Mouse (Mus musculus) common myeloid progenitor, adult 5-6 weeks (primary cell): Measurements from ENCODE around the gene Stk17b. TPM values are rescaled to one million over a fixed set of nuclear protein-coding genes. Genes with fewer than 3 reads are reported as not detected.

Experiments
- ATAC-seq: replicated peaks from 2 replicates; pipeline ENCODE4 v1.8.0; 2016; ENCODE audit warnings: low read depth, mild to moderate bottlenecking, moderate TSS enrichment, inconsistent platforms; ENCODE audit not compliant: poor library complexity, severe bottlenecking
- total RNA-seq: library from RNA; stranded (forward); fragments of 200-1000, 187-1606 nt; gene quantifications from 2 replicates; pipeline ENCODE4 v1.2.3, GENCODE M21; 2017

Stk17b gene
- 49.9 and 61.7 TPM in 2 replicates for total RNA-seq

DNA sequence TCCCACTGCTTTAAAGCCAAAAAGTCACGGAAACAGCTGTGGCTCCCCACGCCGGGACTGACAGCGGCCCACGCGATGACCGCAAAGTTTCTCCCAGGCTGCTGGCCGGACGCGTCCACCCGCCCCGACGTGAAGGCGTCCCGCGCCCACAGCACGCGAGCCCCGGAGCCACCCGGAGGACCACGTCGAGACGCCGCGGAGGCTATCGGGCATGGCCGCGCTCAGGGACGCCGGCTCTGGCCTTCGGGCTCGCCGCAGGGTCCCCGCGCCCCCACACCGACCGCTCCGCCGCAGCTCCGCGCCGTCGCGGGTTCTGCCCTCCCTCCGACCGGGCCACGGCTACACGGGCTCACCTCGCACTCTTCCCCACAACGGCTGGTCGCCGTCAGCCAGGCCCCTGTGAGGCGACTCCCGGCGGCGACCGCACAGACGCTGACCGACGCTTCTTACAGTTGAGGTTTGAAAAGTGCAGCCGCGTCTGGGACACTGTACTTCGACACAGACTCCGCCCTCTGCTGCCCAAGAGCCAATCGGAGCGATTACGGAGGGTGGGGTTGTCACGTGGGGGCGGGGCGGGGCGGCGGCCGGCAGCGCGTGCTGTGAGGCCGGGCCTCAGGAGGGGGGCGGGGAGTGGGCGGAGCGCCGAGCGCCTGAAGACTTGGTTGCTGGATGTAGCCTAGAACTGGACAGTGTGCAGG lies at the start of gene Stk17b:
Gene Stk17b (minus strand): TSS at position 504 of the 698 bp plus-strand sequence.
- ATAC-seq = peak; percentile 93

DNA sequence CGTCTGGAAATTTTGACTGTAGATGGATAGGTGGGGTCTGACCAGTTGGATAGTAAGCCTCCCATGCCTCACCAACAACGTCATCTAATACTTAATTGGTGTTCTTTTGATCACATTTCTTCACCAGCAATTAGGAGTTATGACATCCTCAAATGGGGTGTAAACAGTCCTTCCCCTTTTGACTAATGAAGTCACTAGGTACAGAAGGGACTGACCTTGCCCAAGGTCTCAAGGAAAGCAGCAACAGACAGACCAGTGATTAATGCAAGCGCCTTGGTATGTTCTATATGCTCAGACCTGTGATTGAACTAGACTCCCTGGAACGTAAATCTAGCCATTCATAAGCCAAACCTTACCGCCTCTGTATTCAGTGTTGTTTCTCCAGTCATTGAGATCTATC lies 45.3 kb upstream of the Stk17b start:
- no peak for ATAC-seq

DNA sequence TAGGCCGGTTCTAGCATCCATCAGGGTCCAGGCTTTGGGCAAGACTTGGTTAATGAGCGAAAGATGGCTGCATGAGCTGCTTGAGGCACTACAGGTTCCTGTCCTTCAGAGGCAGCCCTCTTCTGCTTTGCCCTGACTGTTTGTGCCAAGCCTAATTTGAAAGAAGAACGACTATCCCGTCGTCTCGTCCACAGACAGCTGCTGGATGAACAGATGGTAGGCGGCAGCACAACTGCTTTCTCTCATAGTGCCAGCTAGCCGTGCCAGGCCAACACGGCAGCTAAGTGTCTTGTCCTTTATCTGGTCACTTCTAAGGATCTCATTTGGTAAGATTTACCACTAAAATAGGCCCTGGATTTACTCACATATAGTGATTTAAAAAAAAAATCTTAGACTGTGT lies 44.1 kb upstream of the Stk17b start:
- no peak for ATAC-seq

DNA sequence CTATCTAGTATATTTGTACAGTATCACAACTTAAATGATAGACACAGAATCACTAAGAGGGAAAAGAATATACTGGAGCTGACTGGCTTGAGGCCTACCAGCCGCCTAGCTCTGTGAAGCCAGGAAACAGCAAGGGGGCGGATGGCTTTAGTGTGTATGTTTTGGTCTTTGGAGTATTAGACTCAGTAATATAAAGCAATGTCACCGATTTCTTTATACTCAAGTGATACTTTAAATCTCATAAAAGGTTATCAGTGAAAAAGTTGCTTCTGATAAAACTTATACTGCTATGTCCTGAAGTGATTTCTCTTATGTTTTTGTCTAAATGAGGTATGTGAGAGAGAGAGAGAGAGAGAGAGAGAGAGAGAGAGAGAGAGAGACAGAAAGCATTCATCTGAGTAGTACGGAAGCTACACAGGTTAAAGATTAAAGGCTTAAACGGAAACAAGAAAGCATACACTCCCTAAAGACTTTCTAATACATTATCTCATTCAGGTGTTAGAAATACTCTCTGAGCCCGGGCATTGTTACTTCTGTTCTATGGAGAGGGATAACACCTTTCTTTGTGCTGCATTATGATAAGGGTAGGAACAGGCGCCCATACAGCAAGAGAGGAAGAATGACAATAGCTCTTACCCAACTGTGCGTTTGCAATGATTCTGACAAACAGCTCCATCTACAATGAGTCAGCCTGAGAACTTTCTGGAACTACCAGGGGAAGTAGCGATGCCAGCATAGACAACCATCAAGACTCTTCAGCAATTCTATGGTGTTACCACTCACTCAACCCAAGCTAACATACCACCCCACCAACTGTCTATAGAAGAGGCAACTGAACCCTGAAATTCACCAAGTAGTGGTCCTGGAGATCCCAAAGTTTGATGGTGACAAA lies 39.7 kb upstream of the Stk17b start:
- 0 out of 2 replicates have a peak, but pooled peaks have one; percentile 9 for ATAC-seq

DNA sequence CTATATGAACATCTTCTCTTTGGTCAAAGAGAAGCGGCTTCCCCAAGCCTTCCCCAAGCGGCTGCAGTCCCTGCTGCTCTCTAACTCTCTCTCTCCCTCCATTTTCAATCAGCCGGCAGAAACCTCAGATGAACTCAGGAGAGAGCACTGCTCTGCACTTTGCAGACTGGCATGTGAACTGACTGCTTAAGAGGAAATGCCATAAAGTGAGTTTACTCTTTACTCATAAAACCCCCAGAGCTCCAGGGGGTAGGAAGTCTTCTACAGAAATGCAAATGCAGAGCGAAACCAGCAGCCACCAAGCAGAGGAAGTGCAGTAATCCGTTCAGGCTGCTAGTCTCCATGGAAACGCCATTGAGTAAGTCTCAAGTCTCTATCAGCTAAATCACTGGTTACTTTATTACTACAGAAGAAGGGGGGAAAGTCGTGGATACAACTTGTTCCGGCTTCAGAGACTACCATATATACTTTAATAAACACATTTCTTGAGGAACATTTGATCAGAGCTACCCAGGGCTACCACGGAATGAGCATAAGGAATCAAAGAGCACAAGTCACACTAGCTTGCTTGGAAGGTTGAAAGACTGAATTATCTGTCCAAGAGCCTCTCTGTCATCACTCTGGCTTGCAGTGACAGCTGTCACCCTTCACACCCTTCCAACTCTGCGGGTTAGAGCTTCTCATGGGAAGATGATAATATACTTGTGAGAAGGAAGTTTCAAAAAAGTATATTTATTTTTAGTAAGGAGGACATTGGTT lies 38.8 kb upstream of the Stk17b start:
- ATAC-seq = peak; percentile 98

GRCm38 (mm10) chr1:53821983-53822382 lies 37.0 kb upstream of the Stk17b start:
- ATAC-seq = no peak

DNA sequence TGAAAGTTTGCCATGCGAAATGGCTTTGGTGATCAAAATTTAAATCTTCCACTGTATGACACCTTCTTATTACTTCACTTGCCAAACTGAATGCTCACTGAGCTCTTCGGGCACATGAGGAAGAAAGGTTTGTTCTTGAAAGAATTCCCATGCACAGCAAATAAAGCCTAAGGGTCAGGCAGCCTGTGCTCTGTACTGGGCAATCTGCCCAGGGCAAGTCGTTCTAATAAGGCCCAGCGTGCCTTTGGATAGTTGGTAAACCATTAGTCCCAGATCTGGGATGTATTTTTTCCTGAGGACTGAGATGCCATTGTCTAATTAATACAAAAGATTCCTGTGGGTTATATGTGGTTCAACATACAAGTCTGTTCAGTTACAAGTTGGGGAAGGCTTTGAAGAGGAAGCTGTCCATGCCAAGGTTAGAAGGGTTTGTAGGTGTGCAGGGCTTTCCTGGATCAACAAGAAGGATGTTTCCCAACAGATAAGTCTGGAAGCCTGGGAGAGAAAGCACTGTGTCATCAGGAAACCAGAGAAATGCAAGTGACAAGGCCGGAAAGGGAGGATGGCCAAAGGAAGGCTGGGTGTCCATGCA lies 35.1 kb upstream of the Stk17b start:
- no peak for ATAC-seq

GRCm38 (mm10) chr1:53818072-53818862 lies 33.2 kb upstream of the Stk17b start:
- peak; percentile 86 for ATAC-seq

DNA sequence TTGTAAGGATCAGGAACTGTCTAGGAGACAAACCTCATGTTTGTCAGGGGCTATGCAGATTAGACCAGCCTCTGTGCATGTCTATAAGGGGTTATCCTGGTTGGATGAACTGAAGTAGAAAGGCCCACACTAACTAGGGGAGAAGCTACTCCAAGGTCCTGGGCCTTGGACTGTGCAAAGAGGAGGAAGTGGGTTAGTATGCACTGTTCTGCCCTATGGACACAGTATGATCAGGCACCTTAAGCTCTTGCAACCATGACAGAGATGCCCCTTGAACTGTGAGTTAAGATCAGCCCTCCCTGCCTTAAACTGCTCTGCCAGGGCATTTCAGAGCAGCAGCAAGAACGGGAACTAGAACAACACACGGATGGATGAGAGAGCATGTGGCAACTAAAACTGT lies 31.3 kb upstream of the Stk17b start:
- peak; percentile 55 for ATAC-seq

GRCm38 (mm10) chr1:53814077-53814705 lies 29.2 kb upstream of the Stk17b start:
- no peak for ATAC-seq

DNA sequence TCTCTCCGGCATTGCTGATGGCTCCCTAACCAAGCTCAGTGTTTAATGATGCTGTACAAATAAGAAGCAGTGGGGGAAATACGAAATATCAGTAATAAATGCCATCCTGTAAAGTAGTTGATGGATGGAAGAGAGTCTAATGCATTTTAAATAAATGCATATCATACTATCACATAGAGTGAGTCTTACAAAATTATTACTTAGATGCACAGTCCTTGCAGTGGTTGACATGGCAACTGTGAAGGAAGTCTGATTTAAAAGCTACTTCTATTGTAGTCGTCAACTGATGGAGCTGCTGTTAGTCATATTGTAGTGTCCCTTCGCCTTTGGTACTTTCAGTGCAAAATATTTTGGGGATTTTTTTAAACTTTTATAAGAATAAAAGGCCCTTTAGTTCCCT lies 26.9 kb upstream of the Stk17b start:
- ATAC-seq = no peak

- no peak for ATAC-seq
These were observed 23.2 kb upstream of the Stk17b start for GRCm38 (mm10) chr1:53808229-53808628.

DNA sequence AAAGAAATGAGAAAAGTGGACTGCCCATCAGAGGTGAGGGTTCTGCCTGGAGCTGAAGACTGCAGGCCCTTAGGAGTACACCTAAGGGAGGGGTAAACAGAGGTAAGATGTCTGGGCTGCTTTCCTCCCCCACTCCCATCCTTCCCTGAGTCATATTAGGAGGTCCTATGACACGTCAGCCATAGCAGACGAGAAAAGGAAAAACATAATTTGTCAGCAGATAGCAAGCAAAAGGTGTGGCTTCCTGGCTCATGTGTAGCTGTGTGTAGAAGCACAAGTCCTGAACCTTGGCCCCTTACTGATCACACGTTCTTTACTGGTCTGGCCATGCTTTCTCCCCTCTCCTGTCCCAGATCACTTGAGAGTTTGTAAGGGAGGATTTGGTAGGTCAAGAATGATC lies 12.8 kb upstream of the Stk17b start:
- ATAC-seq = no peak

GRCm38 (mm10) chr1:53797074-53797473 lies 12.1 kb upstream of the Stk17b start:
- ATAC-seq = 0 out of 2 replicates have a peak, but pooled peaks have one; percentile 29

DNA sequence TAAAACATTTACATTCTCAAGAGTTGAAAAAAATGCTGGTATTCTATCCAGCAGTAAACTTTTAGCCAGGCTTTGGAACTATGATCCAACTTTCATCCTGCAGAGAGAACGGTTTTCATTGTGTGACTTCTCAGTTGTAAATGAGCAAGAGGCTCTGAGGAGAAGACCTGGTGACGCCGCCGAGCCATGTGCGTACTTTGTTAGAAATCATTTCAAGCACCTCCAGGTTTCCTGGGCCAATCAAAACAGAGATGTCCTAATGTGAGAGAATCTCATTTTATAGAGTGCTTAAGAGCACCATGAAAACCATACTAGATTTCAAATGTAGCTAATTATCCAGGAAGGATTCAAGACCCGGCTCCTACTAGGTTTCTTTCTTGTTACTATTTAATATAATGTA lies 11.2 kb upstream of the Stk17b start:
- no peak for ATAC-seq

DNA sequence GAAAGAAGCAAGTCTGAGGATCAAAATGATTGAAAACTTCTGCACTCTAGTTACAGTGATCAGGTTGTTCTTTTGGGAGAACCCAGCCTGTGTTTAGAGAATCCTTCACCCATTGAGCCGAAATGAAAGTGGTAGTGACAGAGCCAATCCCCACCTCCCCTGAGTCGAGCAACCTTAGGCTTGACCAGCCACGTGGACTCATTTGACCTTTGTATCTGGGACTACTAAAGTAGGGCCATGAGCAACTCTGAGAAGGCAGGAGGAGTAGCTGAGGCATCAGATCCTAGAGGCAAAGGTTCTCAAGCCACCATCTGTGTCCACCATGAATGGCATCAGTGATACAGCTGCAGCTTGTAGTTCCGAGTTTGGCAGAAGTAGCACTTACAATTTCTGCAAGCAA lies 10.6 kb upstream of the Stk17b start:
- no peak for ATAC-seq

GRCm38 (mm10) chr1:53795081-53795480 lies 10.1 kb upstream of the Stk17b start:
- no peak for ATAC-seq

- no peak for ATAC-seq
These were observed 9.3 kb upstream of the Stk17b start for GRCm38 (mm10) chr1:53794279-53794678.

DNA sequence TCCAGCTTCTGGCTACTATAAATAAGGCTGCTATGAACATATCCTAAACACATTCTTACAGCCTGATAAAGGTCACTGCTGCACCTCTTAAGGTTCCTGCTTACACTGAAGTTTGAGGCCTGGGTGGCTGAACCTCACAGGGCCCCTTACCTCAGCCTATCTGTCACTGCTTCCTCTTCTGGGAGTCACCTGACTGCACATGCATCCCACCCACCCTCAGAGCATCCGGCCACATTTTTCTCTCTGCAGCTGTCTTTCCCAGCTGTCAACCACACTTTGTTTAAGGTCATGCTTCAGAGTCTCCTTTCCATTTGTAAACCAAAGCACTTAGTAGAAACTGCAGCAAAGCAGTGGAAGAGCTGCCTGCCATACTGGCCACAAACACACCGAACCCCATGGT lies 6.3 kb upstream of the Stk17b start:
- ATAC-seq = peak; percentile 95
